Mouse (Mus musculus) kidney, adult 11 months (tissue): ENCODE results near the gene Rhoj.
"Not testable (repeated sequence)": the region's sequence is repeated elsewhere in the genome, so short reads cannot be mapped to it uniquely, and the experiment has no call there.

Experiments used
- DNase-seq: peaks from one replicate; pipeline ENCODE4 v3.0.0; 2022

Gene Rhoj

GRCm38 (mm10) chr12:75396616-75397015 lies 88.5 kb downstream of the Rhoj start:
- no peak for DNase-seq

GRCm38 (mm10) chr12:75397077-75397476 lies 89.0 kb downstream of the Rhoj start:
- DNase-seq: no peak

DNA sequence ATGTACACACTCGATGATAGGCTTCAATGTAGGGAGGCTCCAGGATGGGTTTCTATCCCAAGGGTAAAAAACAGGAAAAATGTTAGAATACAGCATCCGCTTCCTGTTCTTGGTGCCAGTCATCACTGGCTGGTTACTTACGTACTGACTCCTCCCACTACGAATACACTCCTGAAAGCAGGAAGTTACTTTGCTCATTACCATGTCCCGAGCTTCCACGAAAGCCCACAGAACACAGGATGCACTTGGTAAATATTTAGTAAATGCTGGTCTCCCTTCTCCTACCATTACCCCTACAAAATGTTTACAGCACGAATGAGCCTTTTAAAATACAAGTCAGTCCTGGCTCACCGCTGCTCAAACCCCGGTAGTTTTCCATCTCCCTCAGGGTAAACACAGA lies 104.8 kb downstream of the Rhoj start:
- DNase-seq: no peak

DNA sequence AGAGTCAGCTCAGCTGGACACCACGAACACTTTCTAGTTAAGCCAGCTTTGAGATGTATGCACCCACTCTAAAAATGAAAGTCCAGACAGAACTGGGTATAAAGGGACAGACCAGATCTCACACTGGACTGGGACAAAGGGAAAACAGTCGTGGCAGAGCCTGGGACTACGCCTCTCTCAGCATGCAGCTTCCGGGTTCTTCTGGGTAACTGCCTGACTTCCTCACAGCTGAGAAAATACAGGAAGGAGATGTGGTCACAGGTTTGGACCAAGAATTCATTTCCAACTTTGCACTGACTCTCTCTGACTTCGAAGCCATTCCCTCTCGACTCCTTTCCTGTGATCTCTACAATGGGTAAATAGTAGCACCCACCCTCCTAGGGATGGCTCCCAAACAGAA lies 106.9 kb downstream of the Rhoj start:
- DNase-seq: no peak

GRCm38 (mm10) chr12:75416681-75417080 lies 108.6 kb downstream of the Rhoj start, which contains the start of gene Gphb5:
Gene Gphb5 (minus strand): TSS chr12:75416781.
- no peak for DNase-seq

GRCm38 (mm10) chr12:75424359-75424758 lies 116.2 kb downstream of the Rhoj start:
- no peak for DNase-seq

DNA sequence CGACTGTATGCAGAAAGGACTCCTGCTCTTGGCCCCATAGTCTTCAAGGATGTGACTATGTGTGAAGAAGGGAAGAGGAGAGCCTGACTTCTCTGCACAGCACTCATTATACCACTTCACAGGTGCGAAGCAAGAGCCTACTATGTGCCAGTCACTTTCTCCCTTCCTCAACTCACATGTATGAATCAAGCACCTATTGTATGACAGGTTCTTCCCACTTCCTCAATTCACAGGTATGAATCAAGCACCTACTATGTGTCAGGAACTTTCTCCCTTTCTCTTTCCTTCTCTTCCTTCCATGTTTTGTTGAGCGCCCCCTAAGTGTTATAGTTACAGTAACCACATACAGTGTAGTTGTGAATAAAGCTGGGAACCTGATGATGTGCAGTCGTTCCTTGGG lies 116.7 kb downstream of the Rhoj start:
- DNase-seq: no peak

DNA sequence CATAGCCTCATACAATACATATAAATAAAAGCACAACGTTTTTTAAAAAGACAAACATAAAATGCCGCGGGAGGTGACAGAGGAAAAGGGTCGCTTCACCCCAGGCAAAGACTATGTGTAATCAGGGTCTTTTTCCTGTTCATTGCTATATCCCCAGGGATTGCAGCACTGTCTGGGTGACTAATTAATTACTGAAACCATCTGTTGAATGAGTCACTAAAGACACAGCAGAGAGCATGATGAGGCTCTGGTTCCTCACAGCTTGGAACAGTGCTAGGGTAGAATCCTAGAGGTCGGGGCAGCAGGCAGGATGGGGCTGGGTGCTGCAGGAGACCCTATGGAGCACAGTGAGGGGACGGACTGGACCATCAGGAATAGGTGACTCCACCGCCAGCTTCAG lies 117.8 kb downstream of the Rhoj start:
- no peak for DNase-seq

GRCm38 (mm10) chr12:75428719-75429118 lies 120.6 kb downstream of the Rhoj start:
- DNase-seq: no peak

DNA sequence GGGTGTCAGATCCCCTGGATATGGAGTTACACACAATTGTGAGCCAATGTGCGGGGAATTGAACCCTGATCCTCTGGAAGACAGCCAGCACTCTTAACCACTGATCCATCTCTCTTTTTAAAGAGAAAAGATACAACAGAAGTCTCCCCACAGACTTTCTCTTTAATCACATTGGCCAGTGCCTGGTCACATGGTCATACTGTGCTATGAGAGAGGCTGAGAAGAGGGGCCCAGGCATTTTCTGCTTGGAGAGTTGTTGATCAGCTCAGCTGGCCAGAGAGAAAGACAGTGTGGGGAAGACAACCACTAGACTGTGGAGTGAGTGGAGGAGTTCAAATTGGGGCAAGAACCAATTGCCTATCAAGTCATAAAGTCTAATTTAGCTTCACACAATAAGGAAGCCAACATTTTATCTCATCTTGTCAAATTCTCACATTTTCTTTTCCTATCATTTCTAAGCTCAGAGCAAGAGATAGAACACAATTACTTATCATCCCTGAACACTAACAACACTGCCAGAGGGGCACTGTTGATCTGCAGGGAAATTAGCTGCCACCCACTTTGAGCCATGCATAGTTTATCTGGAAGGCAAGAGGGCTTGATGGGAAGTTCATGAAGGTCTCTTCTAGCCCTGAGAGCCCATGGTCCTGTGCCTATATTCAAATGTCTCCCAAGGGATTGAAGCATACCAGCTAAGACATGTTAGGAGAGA lies 121.7 kb downstream of the Rhoj start:
- no peak for DNase-seq

GRCm38 (mm10) chr12:75432400-75432799 lies 124.3 kb downstream of the Rhoj start:
- DNase-seq: not testable (repeated sequence)

DNA sequence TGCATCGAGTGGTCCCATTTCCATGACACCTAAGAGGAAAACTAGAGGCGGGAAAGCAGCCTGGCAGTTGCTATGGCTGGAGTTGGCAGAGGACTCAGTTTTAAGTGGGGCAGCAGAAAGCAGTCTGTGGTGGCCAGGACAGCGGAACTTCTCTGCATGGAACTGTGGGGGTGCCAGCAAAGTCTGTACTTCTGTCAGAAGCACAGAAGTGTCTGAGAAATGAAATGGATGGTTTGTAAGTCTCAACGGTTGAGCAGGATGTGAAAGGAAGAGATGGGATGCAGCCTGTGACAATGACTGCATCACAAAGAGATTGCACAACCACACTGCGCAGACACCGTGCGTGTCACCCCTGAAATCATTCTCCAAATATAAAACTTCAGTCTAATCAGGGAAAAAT lies 138.1 kb downstream of the Rhoj start:
- DNase-seq: no peak

GRCm38 (mm10) chr12:75448921-75449320 lies 140.8 kb downstream of the Rhoj start:
- DNase-seq: no peak

GRCm38 (mm10) chr12:75449475-75449966 lies 141.4 kb downstream of the Rhoj start:
- no peak for DNase-seq

- DNase-seq: no peak
Observed at GRCm38 (mm10) chr12:75450011-75450410, 141.9 kb downstream of the Rhoj start.

- no peak for DNase-seq
Observed at GRCm38 (mm10) chr12:75450592-75450991, 142.5 kb downstream of the Rhoj start.
